Mouse (Mus musculus) thymus, postnatal 25 days (tissue): ENCODE measurements around the gene Fgfr2.

Experiments used
- DNase-seq: peaks from one replicate; pipeline ENCODE4 v3.0.0; 2022

The Fgfr2 gene

DNA sequence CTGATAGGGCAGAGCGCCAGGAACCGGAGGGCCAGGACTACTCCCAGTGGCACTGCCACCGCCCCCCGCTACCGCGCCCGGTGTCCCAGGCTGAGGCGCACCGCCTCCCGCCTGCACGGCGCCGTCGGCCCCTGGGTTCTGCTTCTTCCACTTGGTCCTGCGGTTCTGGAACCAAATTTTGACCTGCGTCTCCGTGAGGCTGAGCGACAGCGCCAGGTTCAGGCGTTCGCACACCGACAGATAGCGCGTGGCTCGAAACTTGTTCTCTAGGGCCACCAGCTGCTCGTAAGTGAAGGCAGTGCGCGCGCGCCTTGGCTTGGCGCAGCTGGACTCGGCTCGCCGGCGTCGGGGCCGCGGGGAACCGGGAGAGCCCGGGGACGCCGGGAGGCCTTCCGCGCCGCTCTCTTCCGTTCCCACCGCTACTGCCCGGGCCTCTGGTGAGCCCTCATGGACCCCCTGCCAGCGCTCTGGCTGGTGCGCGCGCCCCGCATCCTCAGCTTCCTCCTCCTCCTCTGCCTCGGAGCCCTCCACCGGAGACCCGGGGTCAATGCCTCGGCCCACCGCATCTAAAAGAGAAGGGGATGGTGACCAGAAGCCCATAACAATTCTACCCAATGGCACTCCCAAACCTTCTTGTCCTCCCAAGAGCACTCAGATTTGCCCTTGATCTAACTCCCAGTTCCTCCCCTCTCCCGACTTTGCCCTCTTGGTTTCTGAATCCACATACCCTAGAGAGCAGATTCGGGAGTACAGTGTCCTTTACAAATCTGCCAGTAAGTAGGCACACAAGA is 525.7 kb downstream of the Fgfr2 start:
- no peak for DNase-seq

DNA sequence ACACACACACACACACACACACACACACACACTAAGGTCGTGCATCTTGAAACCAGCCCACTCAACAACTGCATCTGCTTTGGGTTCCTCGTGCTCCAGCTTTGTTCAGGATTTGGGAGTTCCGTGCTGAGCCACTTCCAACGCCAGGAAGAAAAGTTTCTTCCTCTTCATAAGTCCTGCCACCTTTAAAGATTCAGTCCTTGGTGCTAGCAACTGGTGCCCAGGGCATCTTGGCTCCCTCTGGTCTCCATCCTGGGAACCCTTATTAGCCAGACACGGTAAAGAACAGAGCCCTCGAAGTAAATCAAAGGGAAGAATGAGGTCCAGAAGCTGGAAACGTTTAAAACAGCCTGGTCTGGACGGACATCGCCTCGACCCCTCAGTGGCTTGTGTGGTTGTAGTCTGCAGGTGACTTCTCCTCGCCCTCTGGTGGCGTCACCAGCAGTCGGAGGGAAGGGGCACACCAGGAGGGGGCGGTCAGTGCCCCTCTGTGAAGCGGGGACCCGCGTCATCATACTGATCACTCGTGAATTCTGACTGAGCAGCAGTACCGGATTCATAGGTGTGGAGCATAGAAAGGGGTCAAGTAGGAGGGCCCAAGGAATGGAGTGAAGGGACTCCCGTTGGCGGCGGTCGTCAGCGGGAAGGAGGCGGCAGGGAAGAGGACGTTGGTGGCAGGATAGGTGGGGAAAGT is 526.4 kb downstream of the Fgfr2 start:
- no peak for DNase-seq

- DNase-seq, result no peak
Measured at GRCm38 (mm10) chr7:132595787-132596186, 527.4 kb downstream of the Fgfr2 start.

GRCm38 (mm10) chr7:132594325-132594724 is 528.8 kb downstream of the Fgfr2 start:
- no peak for DNase-seq

DNA sequence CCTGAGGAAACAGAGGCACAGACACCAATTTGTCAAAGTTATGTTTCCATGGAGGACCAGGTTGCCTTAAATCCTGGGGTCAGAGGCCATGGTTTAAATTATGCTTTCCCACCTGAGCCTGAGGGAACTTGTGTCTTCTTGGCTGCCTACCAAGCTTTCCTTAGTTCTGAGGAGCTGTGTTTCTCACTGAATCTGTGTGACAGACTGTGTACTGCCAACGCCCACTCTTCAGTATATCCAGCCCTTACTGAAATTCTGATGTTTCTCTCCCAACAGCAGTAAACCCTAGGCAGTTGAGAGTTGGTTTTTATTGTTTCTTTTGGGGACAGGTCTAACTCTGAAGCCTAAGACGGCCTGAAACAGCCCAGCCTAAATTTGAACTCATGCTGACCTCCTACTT is 529.4 kb downstream of the Fgfr2 start:
- DNase-seq, result no peak

- no peak for DNase-seq
Measured at GRCm38 (mm10) chr7:132589610-132590009, 533.5 kb downstream of the Fgfr2 start.

- DNase-seq, result no peak
Measured at GRCm38 (mm10) chr7:132587167-132587566, 536.0 kb downstream of the Fgfr2 start.

- no peak for DNase-seq
Measured at GRCm38 (mm10) chr7:132585695-132586491, 537.3 kb downstream of the Fgfr2 start.

- no peak for DNase-seq
Measured at GRCm38 (mm10) chr7:132581441-132581840, 541.7 kb downstream of the Fgfr2 start.

DNA sequence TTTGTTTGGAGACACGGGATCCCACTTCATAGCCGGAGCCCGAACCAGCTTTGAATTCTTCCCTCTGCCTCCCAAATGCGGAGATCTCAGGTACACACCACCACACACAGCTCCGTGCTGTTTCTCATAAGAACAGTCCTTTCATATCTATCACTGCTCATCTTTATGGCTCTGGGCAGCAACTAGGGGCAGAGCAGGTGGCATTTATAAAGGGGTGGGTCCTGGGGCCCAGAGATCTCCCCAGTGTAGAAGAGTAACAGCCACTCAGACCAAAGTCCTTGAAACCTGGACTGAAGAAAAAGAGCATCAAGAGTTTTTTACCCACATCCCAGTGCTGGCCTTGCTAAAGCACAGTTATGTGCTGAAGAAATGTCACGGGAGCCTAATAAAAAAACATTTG is 542.6 kb downstream of the Fgfr2 start:
- no peak for DNase-seq

- no peak for DNase-seq
Measured at GRCm38 (mm10) chr7:132576891-132577290, 546.3 kb downstream of the Fgfr2 start.

GRCm38 (mm10) chr7:132576116-132576650 is 547.0 kb downstream of the Fgfr2 start, which contains the start of gene Oat:
Gene Oat (minus strand): TSS chr7:132576398.
- peak; percentile 96 for DNase-seq

DNA sequence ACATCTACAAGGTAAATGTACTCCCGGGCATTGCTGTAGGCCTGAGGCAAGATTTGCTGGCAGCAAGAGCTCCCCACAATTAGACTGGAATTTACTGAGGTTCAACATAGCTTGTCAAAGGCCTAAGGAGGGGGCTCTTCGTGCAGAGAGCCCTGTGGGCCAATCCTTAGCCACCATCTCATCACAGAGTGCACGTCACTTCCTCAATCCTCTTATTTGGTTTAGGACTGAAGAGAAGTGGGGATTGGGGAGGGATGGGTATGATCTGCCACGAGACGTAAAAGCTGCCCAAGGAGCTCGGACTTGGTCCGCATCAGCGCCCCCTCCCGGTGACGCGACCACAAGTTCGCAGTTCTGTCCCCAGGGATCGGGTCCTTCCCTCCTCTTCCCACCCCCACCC is 547.5 kb downstream of the Fgfr2 start:
- DNase-seq, result peak; percentile 81

DNA sequence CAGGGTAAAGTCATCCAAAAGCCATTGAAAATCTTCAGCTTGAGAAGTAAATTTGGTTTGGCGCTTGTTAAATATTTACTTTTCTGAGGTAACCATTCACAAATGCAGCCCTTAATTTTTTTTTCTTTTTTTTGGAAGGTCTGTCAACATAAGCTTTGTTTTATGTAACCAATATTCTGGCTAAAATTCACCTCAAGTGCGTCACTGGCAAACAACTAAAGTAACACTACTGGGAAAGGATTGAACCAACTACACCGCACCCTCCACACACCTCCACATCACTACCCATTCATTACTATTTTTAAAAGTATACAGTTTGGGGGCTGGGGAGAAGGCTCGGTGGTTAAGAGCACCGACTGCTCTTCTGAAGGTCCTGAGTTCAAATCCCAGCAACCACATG is 548.5 kb downstream of the Fgfr2 start:
- no peak for DNase-seq

- no peak for DNase-seq
Measured at GRCm38 (mm10) chr7:132573205-132573604, 549.9 kb downstream of the Fgfr2 start.

- no peak for DNase-seq
Measured at GRCm38 (mm10) chr7:132572738-132573137, 550.4 kb downstream of the Fgfr2 start.

- DNase-seq, result no peak
Measured at GRCm38 (mm10) chr7:132571481-132571880, 551.7 kb downstream of the Fgfr2 start.

GRCm38 (mm10) chr7:132570071-132570470 is 553.1 kb downstream of the Fgfr2 start:
- no peak for DNase-seq

DNA sequence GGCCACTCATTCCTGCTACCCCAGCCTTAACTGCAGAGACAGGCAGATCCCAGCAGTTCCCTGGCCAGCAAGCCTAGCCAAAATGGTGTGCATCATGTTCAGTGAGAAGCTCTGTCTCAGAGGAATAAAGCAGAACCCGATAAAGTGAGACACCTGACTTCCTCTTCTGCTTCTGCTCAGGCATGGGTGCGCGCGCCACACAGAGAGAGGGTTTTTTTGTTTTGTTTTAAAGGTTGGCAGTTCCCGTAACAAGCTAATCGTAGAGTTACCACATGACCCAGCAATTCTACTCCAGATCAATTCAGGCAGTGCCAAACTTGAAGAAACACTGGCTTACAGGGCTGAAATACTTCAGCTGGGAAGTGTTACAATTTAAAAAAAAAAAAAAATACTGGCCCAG is 554.3 kb downstream of the Fgfr2 start:
- DNase-seq, result peak; percentile 53

DNA sequence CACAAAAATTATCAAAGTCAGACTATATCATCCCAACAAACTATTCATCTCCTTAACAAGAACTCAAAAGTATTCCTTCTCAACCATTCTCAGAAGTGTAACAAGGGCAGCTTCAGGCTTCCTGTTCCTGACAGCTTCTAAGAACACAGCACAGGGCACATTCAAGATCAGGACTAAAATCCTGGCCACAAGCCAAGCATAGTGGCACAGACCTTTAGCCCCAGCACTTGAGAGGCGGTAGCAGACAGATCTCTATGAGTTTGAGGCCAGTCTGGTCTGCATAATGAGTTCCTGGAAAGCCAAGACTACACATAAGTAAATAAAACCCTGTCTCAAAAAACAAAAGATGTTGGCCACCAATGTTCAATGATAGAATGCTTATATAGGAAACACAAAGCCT is 557.3 kb downstream of the Fgfr2 start:
- DNase-seq, result no peak

DNA sequence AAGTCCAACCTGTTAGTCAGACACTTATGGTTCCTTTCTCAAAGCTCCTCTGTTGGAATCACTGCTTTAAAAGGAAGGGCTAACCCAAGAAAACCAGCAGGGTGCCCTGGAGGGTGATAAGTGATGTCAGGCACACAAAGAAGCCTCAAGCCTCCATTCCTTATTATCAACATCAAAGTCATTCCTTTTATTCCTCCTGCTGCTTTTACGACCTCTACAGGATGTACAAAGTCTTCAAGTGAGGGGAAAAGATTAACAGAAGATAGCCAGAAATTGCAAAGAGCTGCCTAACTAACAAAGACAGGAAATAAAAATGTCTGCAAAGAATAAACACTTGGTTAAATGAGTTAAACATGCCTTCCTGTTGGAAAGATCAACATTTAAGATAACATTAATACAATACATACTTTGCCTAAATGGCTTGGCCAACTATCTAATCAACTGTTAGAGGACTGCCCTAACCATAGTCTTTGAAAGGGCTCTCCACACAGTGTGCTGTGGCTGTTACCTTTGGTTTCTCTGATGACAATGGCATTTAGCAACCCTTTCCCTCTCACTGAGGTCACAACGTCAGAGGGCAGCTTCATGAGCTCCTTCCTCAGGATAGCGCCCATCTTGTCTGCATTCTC is 563.9 kb downstream of the Fgfr2 start:
- DNase-seq, result no peak

DNA sequence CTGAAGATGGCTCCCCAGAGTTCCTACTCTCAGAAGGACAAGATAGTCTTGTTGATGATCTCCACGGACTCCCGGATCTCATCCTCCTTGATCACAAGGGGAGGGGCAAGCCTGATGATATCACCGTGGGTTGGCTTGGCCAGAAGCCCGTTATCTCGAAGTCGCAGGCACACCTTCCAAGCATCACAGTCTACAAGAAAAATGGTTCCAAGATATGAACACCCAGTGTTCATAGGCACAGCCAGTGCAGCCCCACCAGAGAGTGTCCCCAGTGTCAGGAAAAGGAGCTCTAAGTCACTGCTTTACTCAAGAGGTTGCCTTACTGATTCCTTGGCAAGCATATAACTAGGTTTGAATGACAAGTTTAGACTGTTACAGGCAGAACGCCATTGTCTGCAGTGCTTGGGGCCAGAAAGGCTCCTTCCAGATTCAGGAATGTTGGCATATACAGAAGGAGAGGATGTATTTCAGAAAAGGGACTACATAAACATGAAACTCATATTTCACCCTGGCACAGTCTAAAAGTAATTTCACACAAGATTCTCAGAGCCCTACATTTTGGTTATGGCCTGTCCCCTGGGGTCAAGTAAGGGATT is 564.9 kb downstream of the Fgfr2 start:
- DNase-seq, result no peak
